Mouse (Mus musculus): ENCODE data around the gene St6galnac6. TPM values are rescaled to one million over a fixed set of nuclear protein-coding genes. Genes with fewer than 3 reads are reported as not detected.

The St6galnac6 gene
- polyA plus RNA-seq, 2 experiments from 2014 or later: 3.1 to 4.7 TPM

DNA sequence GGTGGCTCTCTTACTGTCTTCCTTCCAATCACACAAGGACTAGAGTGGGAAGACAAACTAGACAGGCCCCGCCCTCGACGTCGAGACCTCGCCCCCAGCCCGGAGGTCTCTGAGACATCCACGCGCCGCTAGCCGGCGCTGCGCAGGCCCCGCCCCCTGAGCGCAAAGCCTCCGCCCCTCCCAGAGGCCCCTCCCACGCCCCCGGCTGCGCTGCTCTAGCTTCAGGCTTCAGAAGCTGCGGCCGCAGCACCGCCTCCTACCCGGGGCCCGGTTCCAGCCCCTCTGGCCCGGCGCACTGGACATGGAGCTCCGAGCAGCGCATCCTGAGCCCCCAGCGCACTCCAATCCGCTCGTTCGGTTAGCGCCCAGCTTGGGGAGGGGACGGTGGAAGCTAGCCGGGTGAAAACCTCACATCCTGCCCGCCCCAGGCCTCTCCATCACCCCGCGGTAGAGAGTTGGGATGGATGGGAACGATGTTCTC lies 12.6 kb upstream of the St6galnac6 start, which contains the start of gene St6galnac4:
Gene St6galnac4, plus strand, starts transcription at position 225 of the 481 bp plus-strand sequence.
- peak; percentile 81 for ATAC-seq

DNA sequence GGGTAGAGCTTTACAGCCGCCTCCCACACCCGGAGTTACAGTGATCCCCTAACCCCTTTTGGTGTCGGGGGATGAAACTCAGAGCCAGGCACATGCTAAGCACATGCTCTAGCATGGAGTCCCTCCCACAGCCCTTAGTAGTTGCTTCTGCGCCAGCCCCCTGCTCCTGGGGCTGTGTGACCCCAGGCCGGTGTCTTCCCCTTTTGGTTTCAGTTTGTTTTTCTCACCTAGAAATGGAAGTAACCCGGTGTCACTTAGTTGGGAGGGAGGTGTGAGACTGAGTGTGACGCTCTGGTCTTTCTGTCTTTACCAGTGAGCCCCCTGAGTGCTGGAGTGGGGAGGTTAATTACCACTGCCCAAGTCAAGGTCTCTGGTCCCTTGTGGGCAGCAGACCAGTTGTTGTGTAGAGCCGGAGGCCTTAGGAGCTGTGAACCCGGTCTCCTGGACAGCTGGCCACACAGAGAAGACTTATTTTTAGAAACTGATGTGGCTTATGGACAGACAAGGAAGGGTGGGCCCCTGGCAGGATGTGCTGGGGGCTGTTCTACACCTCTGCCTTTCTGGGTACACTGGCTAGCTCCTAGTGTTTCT lies 11.7 kb upstream of the St6galnac6 start:
- peak; percentile 51 for ATAC-seq

GRCm38 (mm10) chr2:32589213-32589795 lies 10.2 kb upstream of the St6galnac6 start:
- no peak for ATAC-seq

GRCm38 (mm10) chr2:32590224-32590623 lies 9.3 kb upstream of the St6galnac6 start:
- no peak for ATAC-seq

GRCm38 (mm10) chr2:32591249-32591648 lies 8.3 kb upstream of the St6galnac6 start:
- no peak for ATAC-seq

DNA sequence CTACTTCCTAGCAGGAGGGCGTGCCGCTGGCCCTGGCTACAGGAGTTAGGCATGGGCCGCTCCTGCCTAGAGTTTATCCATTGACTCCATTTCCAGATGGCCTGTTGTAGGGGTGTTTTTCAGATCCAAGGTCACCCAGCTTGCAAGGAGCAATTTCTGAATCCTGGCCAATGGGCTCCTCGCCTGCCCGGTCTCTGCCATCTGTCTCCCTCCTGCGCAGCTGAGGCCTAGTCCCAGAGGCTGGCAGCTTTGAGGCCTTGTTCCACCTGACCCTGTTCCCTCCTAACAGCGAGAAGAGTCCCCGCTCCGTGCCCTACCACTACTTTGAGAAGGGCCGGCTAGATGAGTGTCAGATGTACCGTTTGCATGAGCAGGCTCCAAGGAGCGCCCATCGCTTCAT lies 2.8 kb upstream of the St6galnac6 start:
- no peak for ATAC-seq

DNA sequence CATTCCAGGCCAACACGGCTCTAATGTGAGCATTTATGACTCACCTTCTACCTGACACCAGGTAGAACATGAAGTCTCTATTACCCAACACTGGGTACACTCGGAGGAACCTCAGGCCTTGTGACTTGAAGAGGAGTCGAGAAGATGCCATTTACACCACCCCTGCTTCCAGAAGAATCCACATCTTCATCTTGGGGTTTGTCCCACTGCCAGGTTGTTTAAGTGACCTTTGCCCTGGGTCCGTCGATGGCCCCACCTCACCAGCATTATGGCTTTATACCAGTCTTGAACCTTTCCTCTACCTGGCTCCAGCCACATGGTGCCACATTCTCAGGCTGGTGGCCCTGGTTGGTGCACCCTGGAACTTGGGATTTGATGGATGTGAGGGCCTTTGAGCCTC lies 2.3 kb upstream of the St6galnac6 start:
- no peak for ATAC-seq

GRCm38 (mm10) chr2:32597699-32598098 lies 1.8 kb upstream of the St6galnac6 start:
- no peak for ATAC-seq

DNA sequence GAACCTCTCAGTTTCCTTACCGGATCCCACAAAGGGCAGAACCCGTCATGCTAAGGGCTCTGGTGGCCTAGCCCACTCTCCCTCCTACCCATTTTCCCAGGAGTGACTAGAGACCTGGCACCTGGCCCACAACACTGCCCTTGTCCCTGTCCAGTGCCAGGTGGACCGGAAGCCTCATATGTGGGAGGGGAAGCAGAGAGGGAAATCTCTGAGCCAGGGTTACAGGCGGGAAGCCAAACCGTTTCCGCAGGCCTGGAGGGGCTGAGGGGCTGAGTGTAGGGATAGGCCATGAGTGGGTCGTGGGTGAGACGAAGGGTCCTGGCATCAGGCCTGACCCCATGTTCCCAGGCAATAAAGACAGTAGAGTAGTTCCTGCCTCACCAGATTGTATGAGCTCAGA lies 1.0 kb upstream of the St6galnac6 start:
- no peak for ATAC-seq

GRCm38 (mm10) chr2:32601417-32602065 lies 2.0 kb downstream of the St6galnac6 start:
- peak; percentile 71 for ATAC-seq

GRCm38 (mm10) chr2:32602600-32603054 lies 3.1 kb downstream of the St6galnac6 start:
- peak; percentile 59 for ATAC-seq

DNA sequence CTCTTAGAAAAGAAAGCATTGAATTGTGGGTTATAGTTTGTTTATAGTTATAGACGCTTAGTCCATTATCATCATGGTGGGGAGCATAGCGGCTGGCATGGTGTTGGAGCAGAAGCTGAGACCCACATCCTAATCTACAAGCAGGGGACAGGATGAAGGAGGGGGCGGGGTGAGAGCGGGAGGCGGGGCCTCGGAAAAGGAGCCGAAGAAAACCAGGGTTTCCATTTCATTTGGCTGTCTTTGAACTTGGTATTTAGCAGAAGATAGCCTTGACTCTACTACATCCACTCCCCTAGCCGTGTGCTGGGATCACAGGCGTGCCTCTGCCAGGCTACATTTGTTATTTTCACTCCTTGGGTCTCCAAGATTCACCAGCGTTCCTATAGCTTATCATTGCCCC lies 5.1 kb downstream of the St6galnac6 start:
- ATAC-seq: no peak

- peak; percentile 58 for ATAC-seq
These were observed 6.9 kb downstream of the St6galnac6 start for GRCm38 (mm10) chr2:32606161-32607142.

GRCm38 (mm10) chr2:32607262-32607947 lies 7.9 kb downstream of the St6galnac6 start:
- peak; percentile 65 for ATAC-seq

DNA sequence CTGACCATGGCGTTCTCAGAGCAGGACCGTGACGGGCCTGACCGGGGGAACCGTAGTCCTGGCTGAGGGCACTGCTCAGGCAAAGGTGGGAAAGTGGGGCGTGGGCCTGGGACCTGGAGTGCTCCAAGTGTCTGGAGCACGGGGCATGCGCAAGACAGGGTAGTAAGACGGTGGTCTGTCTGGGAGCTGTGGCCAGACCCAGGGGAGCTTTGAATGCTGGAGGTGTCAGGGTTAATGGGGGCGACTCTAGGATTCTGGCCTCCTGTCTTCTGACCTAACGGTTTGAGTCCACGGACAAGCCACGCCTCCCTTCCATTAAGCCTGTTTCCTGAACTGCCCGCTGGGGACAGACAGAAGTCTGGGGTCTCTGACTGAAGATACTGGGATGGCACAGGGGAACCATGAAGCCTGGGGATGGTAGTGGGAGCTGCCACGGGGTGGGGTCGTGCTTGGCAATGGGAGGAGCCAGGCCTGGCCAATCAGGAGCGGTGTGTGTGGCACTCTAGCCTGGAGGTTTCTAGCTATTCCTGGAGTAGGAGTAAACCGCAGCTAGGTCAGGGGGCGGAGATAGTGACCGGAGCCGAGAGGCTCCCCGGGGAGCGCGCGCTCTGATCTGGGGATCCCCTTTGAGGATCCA lies 8.8 kb downstream of the St6galnac6 start:
- no peak for ATAC-seq

- peak; percentile 20 for ATAC-seq
These were observed 9.4 kb downstream of the St6galnac6 start for GRCm38 (mm10) chr2:32608778-32609435.

- no peak for ATAC-seq
These were observed 11.2 kb downstream of the St6galnac6 start for GRCm38 (mm10) chr2:32610610-32611229.

- ATAC-seq: no peak
These were observed 12.8 kb downstream of the St6galnac6 start for GRCm38 (mm10) chr2:32612274-32612673.

DNA sequence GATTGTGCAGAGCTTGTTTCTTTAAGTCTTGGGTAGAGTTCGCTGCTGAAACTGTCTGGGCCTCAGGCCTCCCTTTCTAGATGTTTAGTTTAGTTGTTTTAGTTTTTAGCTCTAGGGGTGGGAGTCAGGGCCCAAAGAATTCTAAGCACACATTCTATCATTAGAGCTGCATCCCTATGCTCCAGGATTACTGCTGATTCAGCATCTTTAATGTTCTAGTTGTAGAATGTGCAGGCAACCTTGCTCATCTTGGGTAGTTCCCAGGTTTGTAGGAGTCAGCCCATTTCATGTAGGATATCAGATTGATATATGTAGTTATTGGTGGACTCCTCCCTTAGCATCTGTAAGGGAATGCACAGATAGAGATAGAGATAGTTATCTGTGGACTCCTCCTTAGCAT lies 17.6 kb downstream of the St6galnac6 start:
- no peak for ATAC-seq

DNA sequence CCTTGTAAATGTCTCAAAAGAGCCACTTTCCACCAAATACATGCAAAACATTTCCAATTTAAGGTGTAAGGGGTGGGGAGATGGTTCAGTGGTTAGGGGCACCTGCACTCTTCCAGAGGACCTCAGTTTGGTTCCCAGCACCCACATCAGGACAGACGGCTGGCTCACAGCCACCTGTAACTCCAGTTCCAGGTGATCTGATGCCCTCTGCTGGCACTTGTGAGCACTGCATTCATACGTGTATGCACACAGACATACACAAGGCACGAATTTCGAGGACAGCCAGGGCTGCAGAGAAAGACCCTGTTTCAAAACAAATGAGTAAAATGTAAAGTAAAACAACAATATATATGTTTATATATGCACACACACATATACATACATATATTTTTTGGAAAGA lies 18.1 kb downstream of the St6galnac6 start:
- no peak for ATAC-seq

Data from CD4-positive, CD25-positive, alpha-beta regulatory T cell, adult 4 months (primary cell).